Mouse (Mus musculus) layer of hippocampus, postnatal 25 days (tissue): ENCODE measurements at regions not wholly inside any gene's neighbourhood (a gene's known extent, or its start where the extent isn't known, plus 50 kb on each side); places are given as distances from the start of the nearest gene placed in this dataset.
"Not testable (repeated sequence)": the region's sequence is repeated elsewhere in the genome, so short reads cannot be mapped to it uniquely, and the experiment has no call there.

Experiments
- DNase-seq, 2 experiments: peaks; one replicate each; pipeline ENCODE4 v3.0.0; 2022; ENCODE audit warnings: mixed read lengths in 2 of 2, low spot score in 1 of 2; ENCODE audit errors: extremely low spot score in 1 of 2

DNA sequence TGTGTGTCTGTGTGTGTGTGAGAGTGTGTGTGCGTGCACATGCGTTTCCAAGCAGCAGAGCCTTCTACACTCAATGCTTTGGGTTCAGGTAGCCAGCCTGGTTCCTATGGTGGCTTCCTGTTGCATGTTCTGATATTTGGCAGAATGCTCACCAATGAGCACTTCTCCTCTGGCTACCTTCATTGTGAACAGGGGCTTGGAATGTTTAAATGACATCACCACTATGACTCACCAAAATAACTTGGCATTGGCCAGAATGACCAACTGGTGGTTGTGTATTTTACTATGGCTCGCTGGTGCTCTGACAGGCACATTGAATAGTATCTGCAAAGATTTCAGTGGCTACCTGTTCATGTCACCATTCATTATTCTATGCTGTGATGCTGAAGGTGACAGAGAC, 186.2 kb downstream of the Diras2 start:
- DNase-seq = no peak

DNA sequence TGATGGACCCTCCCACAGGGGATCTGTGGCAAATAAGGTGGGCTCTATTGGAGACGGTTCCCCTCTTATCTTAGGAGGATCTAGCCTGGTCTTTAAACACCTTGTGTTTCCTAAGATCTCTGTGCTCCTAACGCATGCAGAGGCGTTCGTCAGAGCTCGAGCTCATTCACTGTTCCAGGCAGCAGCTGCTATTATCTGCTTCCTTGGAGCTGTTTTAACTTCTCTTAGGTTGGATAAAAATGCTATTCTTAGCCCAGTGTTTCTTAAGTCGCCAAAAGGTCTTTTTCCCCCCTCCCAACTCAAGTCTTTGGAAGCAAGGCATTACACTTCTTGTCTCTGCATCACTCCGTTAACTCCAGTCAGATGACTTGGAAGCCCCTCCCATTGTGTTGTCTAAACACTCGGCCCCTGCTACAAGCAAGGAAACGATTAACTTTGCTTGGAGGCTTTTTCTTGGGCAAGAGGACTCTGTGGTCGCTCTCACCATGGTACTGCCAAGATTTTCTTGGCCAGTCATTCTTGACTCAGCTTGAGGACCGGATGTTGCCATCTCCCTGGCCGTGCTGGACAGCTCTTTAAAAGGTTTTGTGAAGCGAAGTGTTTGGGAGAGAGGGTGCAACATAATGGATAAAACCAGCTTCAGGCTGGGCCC, 185.6 kb downstream of the Diras2 start:
- DNase-seq = no peak

DNA sequence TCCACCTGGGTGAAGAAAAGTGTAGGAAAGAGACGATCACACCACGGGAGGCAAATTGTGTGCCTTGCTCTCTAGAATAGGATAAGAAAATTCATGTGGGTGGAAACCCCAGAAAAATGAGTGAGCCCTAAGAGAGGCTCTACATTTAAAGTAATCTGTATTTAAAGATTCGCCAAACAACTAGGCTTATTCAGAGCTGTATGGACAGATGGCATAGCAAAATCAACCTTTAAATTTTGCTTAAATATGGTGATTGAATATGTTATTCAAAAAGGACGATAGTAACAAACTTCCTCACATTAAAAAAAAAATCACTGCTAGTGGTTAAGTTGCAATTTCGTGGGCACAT, 185.1 kb downstream of the Diras2 start:
- no peak for DNase-seq

DNA sequence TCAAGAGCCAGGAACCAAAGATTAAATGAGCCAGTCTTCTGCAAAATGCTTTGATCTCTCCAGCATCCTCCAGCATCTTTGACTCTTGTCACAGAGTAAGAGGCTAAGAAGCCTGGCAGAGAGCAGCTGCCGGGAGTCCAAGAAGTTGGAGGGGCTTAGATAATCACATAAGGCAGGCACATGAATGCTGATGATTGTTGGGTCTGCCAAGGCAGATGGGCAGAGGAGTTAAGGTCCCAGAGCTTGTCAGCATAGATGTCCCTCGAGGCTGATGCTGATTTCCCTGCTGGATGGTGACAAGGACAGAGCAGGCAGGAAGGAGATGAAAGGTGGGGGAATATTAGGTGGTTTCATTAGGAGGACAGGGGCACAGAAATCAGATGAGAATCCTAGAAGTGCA, 183.4 kb downstream of the Diras2 start:
- DNase-seq = no peak

DNA sequence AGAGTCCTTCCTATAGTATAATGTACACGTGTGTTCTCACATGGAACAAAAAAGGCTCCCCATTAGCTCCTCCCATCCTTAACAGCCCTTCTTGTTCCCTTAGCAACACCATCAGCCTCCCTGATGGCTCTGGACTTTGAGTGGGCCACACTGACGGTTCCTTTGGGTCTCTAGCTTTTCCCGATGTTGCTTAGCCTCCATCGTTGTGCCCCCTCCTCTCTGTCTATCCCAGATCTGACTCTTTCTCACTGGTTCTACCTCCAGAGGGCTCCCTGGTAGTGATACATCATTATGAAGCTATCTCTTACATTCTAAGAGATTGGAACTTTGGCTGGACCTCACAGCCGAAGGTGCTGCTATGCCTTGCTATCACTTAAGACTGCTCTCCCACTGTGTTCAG, 181.5 kb downstream of the Diras2 start:
- no peak for DNase-seq

DNA sequence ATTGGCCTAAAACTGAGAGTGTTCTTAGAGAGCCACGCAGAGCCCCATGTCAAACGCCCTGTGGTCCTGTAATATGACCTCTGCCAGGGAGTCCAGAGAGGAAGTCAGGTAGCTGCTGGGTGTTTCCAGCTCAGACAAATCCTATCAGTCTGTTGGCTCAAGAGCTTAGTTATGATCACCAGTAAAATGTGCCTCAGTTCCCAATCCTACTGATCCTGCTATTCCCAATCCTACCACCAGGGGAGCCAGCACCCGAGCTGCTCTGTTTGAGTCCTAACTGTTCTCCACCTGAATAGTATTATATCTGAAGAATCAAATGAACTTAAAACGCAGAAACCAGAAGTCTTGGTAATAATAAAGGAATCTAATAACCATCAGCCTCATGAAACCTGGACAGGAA, 178.5 kb downstream of the Diras2 start:
- peak in 1 of 2 experiments; percentile 51 for DNase-seq

DNA sequence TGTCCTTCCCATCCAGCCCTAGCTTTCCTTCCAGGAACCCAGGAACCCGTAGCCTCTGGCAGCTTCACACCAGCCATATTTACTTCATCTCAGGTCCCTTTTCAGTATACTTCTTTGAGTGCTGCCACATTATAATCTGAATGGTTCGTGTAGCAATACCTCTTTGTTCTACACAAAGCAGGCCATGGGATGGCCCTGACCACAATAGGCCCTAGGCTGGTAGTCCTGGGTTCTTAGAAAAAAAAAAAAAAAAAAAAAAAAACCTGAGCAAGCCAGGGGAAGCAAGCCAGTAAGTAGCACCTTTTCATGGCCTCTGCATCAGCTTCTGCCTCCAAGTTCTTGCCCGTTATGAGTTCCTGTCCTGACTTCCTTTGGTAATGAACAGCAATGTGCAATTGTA, 177.6 kb downstream of the Diras2 start:
- DNase-seq = no peak

GRCm38 (mm10) chr13:52353966-52354365, 177.1 kb downstream of the Diras2 start:
- no peak for DNase-seq

- not testable (repeated sequence) for DNase-seq
Measured at GRCm38 (mm10) chr13:52355921-52356320, 175.2 kb downstream of the Diras2 start.

- DNase-seq = not testable (repeated sequence)
Measured at GRCm38 (mm10) chr13:52359332-52359731, 171.7 kb downstream of the Diras2 start.

DNA sequence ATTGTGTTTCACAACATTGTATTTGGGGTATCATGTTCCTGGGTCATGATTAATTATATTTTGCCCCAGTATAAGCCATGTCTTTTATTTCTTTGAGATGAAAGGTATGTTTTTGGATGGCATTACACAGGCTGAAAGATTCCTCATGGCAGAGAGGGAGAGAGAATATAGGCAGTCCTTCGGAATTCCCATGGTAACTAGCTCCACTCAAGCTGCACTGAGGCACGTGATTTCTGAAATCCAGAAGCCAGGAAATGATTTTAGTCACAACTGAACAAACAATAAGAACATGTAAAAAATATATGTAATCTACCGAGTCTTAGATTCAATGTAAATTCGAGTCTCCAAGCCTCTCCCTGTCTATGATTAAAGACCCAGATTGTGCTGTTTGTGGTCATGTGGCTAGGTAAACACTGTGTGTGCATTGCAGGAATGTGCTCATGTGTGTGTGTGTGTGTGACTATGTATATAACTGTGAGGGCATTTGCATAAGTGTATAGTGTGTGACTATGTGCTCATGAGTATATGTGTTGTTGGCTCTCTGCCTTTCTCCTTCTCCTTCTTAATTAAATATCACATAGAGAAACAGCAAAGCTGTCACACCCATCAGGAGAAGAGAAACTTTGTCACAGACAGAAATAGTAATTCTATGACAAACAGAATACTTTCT, 169.8 kb downstream of the Diras2 start:
- no peak for DNase-seq

- no peak for DNase-seq
Measured at GRCm38 (mm10) chr13:52362266-52362665, 168.8 kb downstream of the Diras2 start.

DNA sequence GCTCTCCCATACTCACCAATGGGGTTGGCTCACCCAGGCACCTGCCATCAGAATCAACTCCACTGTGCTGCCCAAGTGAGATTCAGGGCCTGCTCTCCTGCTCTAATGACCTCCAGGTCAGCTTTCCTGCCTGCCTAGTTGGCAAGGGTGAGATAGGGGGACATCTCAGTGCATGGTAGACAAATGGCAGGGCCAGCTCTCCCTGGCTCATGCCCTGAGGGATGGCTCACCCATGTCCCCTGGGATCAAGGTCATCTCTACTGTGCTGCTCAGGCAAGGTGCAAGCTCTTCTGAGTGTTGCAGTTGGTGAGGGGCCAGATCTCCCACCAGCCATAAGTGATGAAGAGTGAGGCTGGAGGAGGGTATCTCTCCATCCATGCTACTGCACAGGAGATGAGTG, 161.2 kb downstream of the Diras2 start:
- no peak for DNase-seq

GRCm38 (mm10) chr13:52371986-52372385, 159.1 kb downstream of the Diras2 start:
- DNase-seq = no peak

GRCm38 (mm10) chr13:52374781-52375180, 156.3 kb downstream of the Diras2 start:
- peak in 1 of 2 experiments; percentile 3 for DNase-seq

GRCm38 (mm10) chr13:52378236-52378635, 152.8 kb downstream of the Diras2 start:
- DNase-seq = peak in 1 of 2 experiments; percentile 13

- DNase-seq = no peak
Measured at GRCm38 (mm10) chr13:52389271-52389670, 141.8 kb downstream of the Diras2 start.

DNA sequence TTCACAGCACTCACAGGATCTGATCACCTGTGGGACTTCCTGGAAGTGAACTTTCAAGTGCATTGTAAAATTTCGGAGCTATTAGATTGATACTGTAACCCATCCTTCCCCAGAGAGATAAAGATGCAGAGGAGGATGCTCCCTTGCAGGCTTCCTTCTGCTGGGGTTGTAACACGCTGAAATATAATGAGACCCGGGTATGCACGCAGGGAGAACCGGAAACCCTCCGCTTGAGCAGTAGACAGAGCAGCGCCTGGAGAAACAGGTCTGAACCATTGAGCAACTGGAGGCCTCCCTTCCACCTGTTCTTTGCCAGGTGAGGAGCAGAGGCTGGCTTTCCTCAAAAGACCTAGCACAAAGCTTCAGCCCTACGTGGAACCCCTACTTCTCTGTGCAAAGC, 135.3 kb downstream of the Diras2 start:
- DNase-seq = no peak

GRCm38 (mm10) chr13:52398344-52398743, 132.7 kb downstream of the Diras2 start:
- DNase-seq = no peak

DNA sequence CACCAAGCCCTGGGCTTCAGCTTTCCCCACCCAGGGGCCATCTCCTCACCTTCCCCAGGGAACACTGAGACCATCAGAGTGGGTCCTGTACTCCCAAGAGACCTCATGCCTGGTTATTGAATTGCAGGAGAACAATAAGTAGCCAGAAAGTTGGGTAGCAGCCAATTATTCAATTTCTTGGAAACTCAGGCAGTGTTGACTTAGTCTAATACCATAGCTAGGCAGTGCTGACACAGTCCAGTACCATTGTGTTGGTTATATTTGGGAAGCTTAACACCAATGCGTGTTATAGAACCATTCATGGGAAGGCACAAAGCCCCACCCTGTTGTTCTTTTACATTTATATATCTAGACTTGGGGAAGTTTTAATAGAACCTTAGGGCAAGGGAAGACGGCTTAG, 131.9 kb downstream of the Diras2 start:
- no peak for DNase-seq

DNA sequence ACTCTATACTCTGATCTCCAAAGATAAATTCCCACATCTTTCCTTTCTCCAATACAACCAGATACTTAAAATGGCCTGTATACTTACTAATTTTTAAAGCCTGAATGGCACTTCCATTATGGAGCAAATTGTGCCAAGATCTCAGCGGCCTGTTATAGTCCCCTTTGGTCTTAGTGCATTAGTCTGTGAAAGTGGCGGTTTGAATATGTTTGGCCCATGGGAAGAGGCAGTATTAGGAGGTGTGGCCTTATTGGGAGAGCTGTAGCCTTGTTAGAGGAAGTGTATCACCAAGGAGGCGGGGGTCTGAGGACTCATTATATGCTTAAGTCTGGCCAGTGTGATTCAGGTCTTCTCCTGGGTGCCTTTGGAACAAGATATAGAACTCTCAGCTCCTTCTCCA, 127.3 kb downstream of the Diras2 start:
- DNase-seq = no peak

DNA sequence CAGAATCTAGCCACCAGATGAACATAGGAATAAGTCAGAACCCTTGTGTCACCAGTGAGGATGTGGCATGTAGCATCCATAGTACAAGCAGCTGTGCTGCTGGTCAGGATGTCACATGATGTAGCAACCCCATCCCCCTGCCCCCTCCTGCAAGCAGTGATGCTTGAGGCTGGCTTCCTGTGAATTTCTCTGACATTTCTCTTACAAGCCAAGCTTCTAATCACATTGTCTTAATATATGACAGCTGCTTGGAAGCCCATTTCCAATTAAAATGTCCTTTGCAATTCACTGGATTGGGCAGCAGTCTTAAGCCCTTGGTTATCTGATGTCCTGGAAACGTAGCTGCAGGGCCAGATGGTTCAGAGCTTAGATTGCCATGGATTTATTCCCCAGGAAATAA, 114.8 kb downstream of the Diras2 start:
- DNase-seq = no peak
